Mouse (Mus musculus) ES-Bruce4 (cell line): Measurements from ENCODE around the gene Nrg4. TPM values are rescaled to one million over a fixed set of nuclear protein-coding genes. Genes with fewer than 3 reads are reported as not detected.

Experiments used
- H3K27ac ChIP-seq: 2 replicates; pipeline ENCODE4 v1.5.1; 2012; ENCODE audit warnings: low read length, inconsistent platforms; ENCODE audit not compliant: insufficient read depth
- H3K27me3 ChIP-seq: 2 replicates; pipeline ENCODE4 v1.6.1; 2012; ENCODE audit warnings: mild to moderate bottlenecking, low read length, inconsistent platforms; ENCODE audit not compliant: control insufficient read depth, poor library complexity, insufficient read depth, severe bottlenecking
- H3K36me3 ChIP-seq: 2 replicates; pipeline ENCODE4 v1.6.1; 2012; ENCODE audit warnings: inconsistent platforms, mild to moderate bottlenecking, low read length, moderate library complexity; ENCODE audit not compliant: control insufficient read depth, poor library complexity, insufficient read depth, severe bottlenecking
- H3K4me1 ChIP-seq: one replicate; pipeline ENCODE4 v1.8.1; 2011; ENCODE audit warnings: low read length; ENCODE audit not compliant: control insufficient read depth, insufficient read depth
- H3K4me3 ChIP-seq: 2 replicates; pipeline ENCODE4 v1.5.1; 2011; ENCODE audit warnings: low read depth, mild to moderate bottlenecking, low read length
- H3K9ac ChIP-seq: 2 replicates; pipeline ENCODE4 v1.6.1; 2012; ENCODE audit warnings: low read depth, mild to moderate bottlenecking, inconsistent platforms; ENCODE audit not compliant: poor library complexity, severe bottlenecking
- H3K9me3 ChIP-seq: replicated peaks from 2 replicates; pipeline ENCODE4 v1.6.1; 2012; ENCODE audit warnings: mild to moderate bottlenecking, low read length, inconsistent platforms; ENCODE audit not compliant: control insufficient read depth, poor library complexity, insufficient read depth, severe bottlenecking
- CTCF ChIP-seq: IDR thresholded peaks from one replicate; pipeline ENCODE4 v1.8.1; 2011; ENCODE audit warnings: low read depth, low read length
- EP300 ChIP-seq: IDR thresholded peaks from 2 replicates; pipeline ENCODE4 v1.6.1; 2011; ENCODE audit warnings: low read depth, low read length; ENCODE audit not compliant: insufficient read depth
- POLR2A ChIP-seq: IDR thresholded peaks from one replicate; pipeline ENCODE4 v1.8.1; 2011; ENCODE audit warnings: low read length; ENCODE audit not compliant: insufficient read depth
- polyA plus RNA-seq: library from polyadenylated mRNA; stranded (reverse); fragments of >200 nt; gene quantifications from 2 replicates; pipeline ENCODE4 v1.2.4, GENCODE M21; 2011; ENCODE audit warnings: low read depth; ENCODE audit not compliant: missing spikeins, insufficient read depth, insufficient read length

Nrg4 gene
- polyA plus RNA-seq, result 1.8 and 2.8 TPM in 2 replicates

GRCm38 (mm10) chr9:55326515-55327233 is at the start of gene Nrg4, which contains the start of gene Tmem266:
Gene Nrg4 (minus strand): TSS chr9:55326844.
Gene Tmem266 (plus strand): TSS chr9:55326913.
- Histone ChIP-seq H3K9me3 (no peaks in the 10 kb centered on the region), H3K4me1 (no peaks in the 10 kb centered on the region), H3K27ac (no peak within 1 kb of the TSS), H3K27me3 (peaks cover 4% of the 10 kb centered on the region; the same call in 1 of the 2 replicates), H3K4me3 (peak within 1 kb of the TSS; percentile 91), H3K36me3 (no peaks in the 10 kb centered on the region), H3K9ac (peak within 1 kb of the TSS; percentile 80)
- no peak for TF ChIP-seq POLR2A
- TF ChIP-seq EP300, result no peak
- TF ChIP-seq CTCF, result no peak

DNA sequence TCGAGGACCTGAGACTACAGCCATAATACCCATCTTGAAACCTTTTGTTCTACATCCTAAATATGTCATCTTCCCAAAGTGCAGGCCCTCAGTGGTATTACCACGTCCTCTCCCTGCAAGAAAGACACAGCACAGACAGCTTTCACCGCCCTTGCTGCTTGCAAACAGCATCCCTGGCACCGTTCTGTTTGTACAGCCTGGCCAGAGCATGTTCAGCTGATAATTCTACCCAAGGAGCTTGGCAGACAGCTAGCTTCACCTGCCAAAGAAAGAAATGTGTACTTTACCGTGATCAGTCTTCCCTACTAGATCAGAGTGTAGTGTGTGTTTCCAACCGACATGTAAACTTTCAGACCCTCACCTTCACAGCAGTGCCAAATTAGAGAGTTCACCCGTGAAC is 45.3 kb upstream of the Nrg4 start:
- H3K4me3 ChIP-seq, result no peak overlapping the region
- no peaks in the 10 kb centered on the region for H3K9me3 ChIP-seq
- H3K36me3 ChIP-seq, result no peaks in the 10 kb centered on the region
- H3K27ac ChIP-seq, result no peak overlapping the region
- no peaks in the 10 kb centered on the region for H3K4me1 ChIP-seq
- H3K27me3 ChIP-seq, result no peaks in the 10 kb centered on the region
- no peak overlapping the region for H3K9ac ChIP-seq
- TF ChIP-seq CTCF (no peak), EP300 (no peak), POLR2A (no peak)

DNA sequence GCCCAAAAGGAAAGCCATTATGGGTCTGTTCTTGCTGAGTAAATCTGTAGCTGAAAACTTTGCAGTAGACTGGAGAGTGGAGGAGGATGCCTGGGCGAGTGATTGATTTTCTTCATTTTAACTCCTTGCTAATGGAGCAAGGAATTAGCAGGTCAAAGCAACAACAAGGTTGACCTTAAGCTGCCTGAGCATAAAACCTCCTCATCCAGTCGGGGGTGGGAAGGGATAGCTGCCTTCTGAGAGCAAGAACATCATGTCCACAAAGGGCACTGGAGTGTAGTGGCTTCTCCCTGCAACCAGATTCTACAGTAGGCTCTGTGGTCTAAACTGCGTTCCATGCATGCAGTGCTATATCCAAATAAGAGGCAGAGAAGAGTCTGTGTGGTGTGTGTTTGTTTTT is 41.4 kb upstream of the Nrg4 start:
- H3K4me1 ChIP-seq, result no peaks in the 10 kb centered on the region
- H3K36me3 ChIP-seq, result no peaks in the 10 kb centered on the region
- no peak overlapping the region for H3K27ac ChIP-seq
- TF ChIP-seq EP300 (no peak), POLR2A (no peak), CTCF (no peak)
- no peak overlapping the region for H3K4me3 ChIP-seq
- no peaks in the 10 kb centered on the region; the same call in 1 of the 2 replicates for H3K27me3 ChIP-seq
- H3K9ac ChIP-seq, result no peak overlapping the region
- H3K9me3 ChIP-seq, result no peaks in the 10 kb centered on the region

DNA sequence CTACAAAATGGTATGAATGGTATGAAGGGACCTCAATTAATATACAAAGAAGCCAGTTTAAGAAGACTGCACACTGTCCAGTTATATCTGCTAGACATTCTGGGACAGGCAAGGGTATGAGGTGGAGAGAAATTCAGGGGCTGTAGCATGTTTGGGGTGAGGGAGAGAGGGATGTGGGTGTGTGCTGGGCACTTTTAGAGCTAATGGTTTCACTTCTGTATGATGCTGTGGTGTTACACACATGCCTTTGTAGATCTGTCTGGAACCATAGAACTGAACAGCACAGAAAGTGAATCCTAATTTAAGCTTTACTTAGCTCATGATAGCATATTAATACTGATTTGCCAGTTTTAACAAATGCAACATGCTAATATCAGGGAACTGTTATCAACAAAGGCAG is 37.1 kb upstream of the Nrg4 start:
- H3K27ac ChIP-seq, result no peak overlapping the region
- no peaks in the 10 kb centered on the region for H3K9me3 ChIP-seq

GRCm38 (mm10) chr9:55361969-55362368 is 35.3 kb upstream of the Nrg4 start:
- TF ChIP-seq POLR2A, result no peak
- no peak for TF ChIP-seq EP300
- no peak for TF ChIP-seq CTCF
- Histone ChIP-seq H3K27ac (no peak overlapping the region), H3K36me3 (no peaks in the 10 kb centered on the region), H3K9me3 (no peaks in the 10 kb centered on the region), H3K4me3 (no peak overlapping the region), H3K4me1 (no peaks in the 10 kb centered on the region), H3K9ac (no peak overlapping the region), H3K27me3 (no peaks in the 10 kb centered on the region; the same call in 1 of the 2 replicates)

More for the DNA sequence above, 37.1 kb upstream of the Nrg4 start:
- TF ChIP-seq EP300 (no peak), POLR2A (no peak), CTCF (no peak)
- Histone ChIP-seq H3K27me3 (no peaks in the 10 kb centered on the region; the same call in 1 of the 2 replicates), H3K9ac (no peak overlapping the region), H3K36me3 (no peaks in the 10 kb centered on the region), H3K4me1 (no peaks in the 10 kb centered on the region), H3K4me3 (no peak overlapping the region)

GRCm38 (mm10) chr9:55360861-55361260 is 34.2 kb upstream of the Nrg4 start:
- TF ChIP-seq CTCF (no peak), EP300 (no peak), POLR2A (no peak)
- Histone ChIP-seq H3K27ac (no peak overlapping the region), H3K36me3 (no peaks in the 10 kb centered on the region), H3K9ac (no peak overlapping the region), H3K9me3 (no peaks in the 10 kb centered on the region), H3K27me3 (no peaks in the 10 kb centered on the region; the same call in 1 of the 2 replicates), H3K4me3 (no peak overlapping the region), H3K4me1 (no peaks in the 10 kb centered on the region)
